Mouse (Mus musculus): ENCODE results near the gene Rps15.
"Not testable (repeated sequence)": the region's sequence is repeated elsewhere in the genome, so short reads cannot be mapped to it uniquely, and the experiment has no call there.

Gene Rps15

DNA sequence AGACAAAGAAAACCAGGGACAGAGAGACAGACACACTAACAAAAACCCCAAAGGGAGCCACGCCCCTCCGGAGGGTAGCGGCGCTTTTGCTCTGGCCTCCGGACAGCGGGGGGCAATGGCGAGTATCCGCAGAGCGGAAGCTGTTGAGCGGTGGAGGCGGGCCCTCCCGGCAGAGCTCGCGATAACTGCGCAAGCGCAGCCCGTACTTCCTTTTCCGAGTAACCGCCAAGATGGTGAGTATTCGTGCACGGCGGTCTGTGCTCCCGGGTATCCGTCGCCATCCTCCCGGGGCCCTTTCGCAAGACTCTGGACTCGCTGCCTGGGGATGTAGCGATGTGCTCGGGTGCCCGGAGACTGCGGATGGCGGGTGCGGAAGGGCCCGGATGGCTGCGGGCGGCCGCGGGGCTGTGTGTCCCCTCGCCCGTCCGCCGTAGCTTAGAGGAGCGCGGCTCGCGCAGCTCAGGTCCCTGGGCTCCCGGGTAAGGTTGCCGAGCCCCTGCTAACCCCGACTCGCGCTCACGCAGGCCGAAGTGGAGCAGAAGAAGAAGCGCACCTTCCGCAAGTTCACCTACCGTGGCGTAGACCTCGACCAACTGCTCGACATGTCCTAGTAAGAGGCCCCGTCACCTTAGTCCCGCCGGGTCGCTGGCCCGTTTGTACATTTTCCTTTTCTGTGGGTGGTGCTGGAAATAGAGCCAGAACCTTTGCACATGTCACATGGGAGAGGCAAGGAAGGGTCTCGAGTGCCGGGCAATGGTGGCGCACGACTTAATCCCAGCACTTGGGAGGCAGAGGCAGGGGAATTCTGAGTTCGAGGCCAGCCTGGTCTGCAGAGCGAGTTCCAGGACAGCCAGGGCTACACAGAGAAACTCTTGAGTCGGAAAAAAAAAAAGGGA lies at the start of gene Rps15:
Rps15 (plus strand) TSS at position 203 of the 896 bp plus-strand sequence.
- peak; percentile 98 for DNase-seq (ENCODE audit: low read depth, low spot score)

DNA sequence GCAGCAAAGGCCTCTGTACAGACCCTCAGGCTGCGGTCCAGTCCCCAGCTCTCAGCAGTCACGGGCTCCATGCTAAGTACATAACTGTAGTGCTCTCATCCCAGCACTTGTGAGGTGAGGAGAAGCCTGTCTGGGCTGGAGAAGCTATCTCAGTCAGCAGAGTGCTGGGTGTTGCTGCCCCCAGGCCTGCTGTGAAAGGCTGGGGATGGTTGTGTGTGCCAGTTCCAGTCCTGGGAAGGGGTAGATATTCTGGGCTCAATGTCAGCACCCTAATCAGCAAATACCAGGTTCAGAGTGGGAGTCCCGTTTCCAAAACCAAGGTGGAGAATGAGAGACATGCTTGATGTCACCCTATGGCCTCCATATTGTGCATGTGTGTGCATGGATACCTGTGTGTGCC lies 49.6 kb upstream of the Rps15 start:
- DNase-seq (ENCODE audit: low read depth, low spot score) = no peak

DNA sequence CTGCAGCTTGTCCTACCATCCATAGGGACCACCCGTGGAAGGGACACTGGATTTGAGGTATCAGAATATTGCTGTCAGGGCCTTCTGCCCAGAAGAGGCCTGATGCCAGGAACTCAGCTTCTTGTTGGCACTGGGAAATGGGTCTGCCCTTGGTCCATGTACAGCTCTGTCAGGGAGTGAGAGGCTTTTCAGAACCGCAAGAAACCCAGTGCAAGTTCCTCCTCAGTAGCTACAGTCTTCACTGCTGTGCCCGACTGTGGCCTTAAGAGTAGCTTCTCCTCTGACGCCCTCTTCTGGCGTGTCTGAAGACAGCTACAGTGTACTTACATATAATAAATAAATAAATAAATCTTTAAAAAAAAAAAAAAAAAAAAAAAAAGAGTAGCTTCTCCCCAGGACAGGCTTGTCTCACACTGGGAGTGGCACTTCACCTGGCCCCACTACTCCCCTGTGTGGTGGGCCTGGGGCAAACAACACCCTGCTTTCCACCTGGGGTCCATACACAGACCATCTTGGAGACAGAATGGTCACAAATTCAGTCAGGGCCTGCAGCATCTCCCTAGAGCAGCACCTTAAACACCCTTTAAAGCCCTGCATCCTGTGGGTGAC lies 47.4 kb upstream of the Rps15 start:
- DNase-seq (ENCODE audit: low read depth, low spot score) = peak; percentile 82

DNA sequence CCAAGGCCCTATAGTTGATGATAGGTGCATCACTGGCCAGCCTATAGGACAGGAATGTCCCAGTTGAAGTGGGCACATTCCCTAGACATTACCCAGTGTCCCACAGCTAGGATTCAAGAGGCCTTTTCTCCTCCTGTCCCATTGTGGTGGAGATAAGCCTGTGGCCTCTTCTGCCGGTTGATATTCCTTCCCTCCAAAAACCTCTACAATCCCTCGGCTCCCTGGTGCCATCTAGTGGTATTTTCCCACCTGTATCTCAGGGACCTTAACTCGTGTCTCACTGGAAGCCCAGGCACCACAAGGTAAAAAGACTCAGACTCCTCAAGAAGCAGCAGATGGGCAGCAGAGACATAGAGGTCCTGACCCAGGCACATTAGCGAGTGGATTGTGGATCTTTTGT lies 46.7 kb upstream of the Rps15 start:
- peak; percentile 88 for DNase-seq (ENCODE audit: low read depth, low spot score)

DNA sequence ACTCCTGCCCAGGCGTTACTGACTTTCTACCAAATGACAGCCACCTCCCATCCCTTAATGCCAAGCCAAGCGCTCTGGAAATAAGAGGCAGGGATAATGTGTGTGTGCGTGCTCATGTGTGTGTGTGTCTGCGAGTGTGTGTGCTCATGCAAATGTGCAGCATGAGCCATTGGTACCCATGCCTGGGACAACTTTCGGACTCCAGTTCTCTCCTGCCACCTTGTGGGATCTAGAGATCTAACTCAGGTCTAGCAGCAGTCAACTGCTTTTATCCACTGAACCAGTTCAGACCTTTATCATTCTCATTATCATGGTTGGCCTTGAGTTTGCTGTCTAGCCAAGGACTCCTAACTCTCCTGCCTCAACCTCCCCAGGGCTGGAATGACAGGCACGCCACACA lies 44.4 kb upstream of the Rps15 start:
- DNase-seq (ENCODE audit: low read depth, low spot score) = no peak

DNA sequence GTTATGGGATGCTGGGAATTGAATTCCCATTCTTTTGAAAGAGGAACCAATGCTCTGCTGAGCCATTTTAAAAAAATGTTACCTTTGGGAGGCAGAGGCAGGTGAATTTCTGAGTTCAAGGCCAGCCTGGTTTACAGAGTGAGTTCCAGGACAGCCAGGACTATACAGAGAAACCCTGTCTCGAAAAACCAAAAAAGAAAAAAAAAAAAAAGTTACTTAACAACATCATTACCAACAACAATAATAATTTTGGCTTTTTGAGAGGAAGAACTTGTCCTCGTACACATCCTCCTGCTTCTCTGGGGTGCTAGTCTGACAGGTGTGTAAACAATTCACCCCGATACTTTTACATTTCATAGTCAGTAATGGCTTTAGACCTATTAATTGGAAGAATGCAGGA lies 43.8 kb upstream of the Rps15 start:
- not testable (repeated sequence) for DNase-seq (ENCODE audit: low read depth, low spot score)

DNA sequence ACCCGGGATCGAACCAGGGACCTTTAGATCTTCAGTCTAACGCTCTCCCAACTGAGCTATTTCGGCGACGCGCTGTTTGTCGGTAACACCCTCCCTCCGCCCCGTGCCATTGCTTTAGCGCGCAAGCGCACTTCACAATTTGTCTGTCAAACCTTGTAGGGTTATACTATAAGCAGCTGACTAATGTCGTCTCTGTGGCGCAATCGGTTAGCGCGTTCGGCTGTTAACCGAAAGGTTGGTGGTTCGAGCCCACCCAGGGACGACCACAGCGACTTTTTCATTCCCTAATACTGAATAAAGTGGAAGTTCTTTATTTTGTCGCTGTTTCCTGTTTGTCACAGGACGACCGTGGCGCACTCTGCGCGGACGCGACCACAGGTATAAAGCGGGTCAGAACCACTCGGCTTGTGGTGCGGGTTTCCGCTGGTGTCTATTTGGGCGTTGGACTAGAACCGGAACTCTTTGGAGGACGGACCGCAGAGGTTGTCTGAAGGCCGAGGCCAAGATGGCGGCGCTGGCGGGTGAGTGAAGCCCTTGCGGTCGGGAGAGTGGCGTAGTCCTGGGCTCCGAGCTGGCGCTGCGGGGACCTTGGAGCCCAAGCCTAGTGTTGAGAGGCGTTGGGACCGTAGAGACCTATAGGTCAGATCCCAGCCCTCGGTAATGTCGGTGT lies 43.1 kb upstream of the Rps15 start, which contains the start of gene Ndufs7:
Ndufs7 (plus strand) TSS at position 151 of the 670 bp plus-strand sequence.
- peak; percentile 96 for DNase-seq (ENCODE audit: low read depth, low spot score)

DNA sequence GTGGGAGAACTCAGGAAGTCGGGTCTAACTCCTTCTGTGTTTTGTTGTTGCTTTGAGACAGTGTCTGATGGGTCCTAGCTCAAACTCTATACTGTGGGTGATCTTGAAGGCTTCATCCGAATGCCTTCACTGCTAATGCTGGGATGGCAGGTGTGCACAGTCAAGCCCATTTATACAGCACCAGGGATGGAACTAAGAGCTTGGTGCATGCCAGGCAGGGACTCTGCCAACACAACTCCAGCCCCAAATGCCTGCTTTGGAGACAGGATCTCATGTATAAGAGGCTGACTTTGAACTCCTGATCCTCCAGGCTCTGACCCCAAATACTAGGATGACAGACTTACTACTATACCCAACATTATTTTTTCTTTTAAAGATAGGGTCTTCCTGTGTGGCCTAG lies 42.2 kb upstream of the Rps15 start:
- no peak for DNase-seq (ENCODE audit: low read depth, low spot score)

DNA sequence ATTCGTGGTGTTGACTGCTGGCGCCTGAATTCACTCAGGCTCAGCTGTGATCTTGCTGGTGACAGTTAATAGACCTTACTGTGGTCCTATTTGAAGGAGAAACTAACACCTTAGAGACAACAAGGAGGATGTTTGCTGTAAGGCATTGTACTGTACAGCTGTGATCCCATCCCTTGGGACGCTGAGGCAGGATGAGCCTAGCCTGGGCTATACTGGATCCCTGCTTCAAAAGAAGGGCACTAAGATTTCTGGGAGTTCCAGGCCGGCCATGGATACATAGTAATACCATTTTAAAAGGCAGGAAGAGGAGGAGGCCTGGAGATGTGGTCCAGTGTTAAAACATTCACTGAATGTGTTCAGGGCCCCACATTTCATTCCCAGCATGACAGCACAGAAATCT lies 41.7 kb upstream of the Rps15 start:
- no peak for DNase-seq (ENCODE audit: low read depth, low spot score)

DNA sequence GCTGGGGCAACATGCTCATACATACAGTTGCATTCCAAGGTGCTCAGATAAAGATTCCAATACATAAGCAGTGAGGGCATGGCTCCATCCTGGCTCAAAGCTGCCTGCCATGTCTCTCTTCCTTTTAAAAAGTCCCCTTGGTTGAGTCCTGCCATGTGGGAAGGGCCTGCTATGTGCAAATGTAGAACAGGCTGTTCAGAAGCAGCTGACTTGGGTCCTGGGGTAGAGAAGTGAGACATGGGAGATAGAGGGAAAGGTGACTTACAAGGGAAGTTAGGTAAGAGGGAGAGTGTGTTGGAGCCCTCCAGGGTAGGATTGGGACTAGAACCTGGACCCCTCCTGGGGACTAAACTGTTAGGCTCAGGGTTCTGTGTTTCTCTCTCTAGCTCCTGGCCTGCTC lies 40.2 kb upstream of the Rps15 start:
- DNase-seq (ENCODE audit: low read depth, low spot score) = no peak

DNA sequence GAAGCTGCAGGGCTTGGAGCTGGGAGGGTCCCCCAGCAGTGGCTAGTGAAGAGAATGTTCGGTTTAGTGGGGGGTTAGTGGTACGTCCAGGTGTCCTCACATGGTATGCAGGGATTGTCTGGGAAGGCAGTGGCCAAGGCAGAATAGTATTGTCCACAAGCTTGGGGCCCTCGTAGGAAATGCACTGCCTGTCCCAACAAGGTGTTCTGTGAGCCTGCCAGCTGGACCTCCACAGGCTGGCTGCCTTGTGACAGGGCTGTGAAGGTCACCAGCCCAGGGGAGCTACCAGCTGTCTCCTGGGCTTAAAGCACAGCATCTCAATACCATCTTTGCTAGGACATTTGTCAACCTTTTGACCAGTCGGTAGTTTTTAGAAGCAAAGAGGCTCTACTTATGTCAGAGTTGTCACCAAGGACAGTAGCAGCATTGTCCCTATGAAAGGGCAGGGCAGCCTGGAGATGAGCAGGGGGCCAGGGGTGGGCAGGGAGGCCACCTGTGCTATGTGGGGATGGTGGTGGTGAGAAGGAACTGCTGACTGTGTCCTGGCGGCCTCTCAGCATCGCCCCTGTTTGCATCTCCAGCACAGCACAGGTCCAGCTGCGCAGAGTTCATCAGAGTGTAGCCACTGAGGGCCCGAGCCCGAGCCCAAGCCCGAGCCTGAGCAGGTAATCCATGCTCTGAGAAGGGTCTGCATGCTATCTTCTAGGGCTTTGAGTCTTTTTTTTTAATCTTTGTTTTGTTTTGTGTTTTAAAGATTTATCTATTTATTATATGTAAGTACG lies 39.6 kb upstream of the Rps15 start:
- DNase-seq (ENCODE audit: low read depth, low spot score) = no peak

DNA sequence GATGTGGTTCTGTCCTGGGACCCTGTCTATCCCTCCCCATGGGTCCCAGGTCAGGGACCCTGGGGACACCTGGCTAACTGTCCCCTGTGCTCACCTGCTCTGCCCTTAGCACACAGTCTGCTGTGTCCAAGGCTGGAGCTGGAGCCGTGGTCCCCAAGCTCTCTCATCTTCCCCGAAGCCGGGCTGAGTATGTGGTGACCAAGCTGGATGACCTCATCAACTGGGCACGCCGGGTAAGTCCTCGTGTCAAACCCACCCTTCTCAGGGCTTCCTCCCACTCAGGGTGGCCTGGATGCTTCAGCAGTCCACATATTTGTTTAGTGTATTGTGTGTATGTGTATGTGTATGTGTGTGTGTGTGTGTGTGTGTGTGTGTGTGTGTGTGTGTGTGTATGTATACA lies 38.7 kb upstream of the Rps15 start:
- no peak for DNase-seq (ENCODE audit: low read depth, low spot score)

DNA sequence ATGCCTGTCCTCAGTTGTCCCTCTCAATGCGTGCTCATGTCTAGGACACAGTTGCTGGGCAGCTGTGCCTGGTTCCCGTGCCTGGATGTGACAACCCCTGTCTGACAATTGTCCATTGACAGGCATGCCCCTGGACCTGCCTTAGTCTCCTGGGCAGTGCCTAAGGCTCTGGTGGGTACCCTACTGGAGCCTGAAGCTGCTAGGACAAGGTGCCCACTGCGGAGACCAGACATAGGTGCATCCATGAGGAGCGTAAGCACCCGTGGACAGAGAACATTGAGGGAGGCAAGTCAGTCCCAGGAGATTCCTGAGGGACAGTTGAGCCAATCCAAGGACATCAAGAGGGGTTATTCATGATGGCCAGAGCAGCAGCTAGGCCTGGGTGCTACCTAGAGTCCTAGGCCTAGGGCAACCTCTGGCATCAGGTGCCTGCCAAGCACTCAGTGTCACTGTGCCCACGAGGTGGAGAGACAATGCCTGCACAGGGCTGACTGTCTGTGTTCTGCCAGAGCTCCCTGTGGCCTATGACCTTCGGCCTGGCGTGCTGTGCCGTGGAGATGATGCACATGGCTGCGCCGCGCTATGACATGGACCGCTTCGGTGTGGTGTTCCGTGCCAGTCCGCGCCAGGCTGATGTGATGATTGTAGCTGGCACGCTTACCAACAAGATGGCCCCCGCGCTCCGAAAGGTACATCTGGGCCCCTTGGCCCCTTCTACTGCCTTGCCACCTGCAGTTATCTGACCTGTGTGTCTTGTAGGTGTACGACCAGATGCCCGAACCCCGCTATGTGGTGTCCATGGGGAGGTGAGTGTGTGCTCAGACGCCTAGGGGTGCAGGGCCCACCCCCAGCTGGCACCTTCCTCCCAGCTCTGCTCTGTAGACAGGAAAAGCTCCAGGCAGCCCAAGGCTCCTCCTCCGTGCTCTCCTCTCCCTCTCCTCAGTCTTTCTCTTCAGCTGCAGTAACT lies 37.6 kb upstream of the Rps15 start:
- no peak for DNase-seq (ENCODE audit: low read depth, low spot score)

DNA sequence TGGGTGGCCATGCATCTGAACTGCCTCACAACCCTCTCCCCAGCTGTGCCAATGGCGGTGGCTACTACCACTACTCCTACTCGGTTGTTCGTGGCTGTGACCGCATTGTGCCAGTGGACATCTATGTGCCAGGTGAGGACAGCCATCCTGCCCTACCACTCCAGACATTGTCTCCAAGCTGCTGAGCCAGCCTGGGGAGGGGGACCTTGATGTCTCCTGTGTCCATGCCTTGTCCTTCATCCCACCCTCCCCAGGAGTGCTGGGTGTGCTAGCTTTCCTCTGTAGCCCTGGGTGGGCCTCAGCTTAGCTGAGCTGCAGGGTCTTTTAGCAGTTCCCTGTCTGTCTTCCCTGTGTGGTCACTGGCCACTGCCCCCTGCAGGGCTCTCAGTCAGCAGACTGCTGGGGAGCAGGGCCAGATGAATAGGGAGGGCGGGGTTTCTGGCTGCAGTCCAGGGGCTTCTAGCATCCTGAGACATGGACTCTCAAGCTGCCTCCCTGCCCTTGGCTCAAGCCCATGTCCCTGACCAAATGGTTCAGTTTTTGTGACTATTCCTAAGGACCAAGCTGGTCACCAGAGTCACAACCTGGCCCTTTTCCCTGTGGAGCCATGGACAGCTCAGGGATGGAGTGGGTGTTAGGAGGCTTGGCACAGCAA lies 36.2 kb upstream of the Rps15 start:
- DNase-seq (ENCODE audit: low read depth, low spot score) = no peak

DNA sequence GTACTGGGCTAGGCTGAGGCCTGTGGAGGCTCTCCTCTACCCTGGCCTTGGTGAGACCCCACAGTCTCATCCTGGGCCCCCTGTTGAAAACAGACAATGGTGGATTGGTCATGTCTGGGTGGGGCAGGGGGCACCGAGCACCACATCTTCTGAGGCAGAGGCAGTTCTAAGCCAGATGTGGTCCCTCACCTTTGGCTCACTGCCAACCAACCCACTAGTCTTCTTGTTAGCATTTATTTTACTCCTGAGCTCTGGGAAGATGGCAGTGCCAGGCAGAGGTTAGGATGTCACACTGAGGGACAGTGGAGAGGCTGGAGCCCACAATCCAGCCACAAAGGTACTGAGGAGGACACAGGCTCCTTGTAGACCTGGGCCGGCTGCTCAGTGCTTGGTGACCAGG lies 34.3 kb upstream of the Rps15 start:
- DNase-seq (ENCODE audit: low read depth, low spot score) = no peak

DNA sequence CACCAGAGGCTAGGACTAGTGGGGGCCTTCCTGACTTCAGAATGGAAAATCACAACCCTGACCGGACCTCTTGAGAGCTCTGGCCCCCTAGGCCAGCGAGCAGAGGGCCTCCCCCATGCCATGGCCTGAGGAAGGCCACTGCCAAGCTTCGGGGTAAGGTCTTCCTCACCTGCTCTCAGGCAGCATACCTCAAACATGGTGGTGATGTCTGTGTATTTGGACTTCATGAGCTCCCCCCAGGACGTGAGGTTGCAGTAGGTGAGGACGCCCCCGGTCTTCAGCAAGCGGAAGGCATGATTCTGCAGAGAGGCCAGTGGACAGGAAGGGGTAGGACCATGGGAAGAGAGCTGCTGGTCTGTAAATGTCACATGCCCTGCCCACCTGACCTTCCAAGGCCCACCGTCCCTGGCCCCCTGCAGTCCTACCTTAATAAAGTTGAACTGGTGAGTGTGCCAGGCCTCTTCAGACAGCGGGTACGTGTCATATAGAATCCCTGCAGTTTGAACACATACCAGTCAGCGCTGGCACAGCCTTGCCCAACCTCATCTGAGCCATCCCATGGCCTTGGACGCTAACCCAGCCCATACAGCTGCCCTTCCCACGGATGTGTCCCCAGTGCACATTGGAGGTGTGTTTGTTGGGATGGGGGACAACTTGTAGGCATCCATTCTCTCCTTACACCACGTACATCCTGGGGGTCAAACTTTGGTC lies 33.3 kb upstream of the Rps15 start:
- DNase-seq (ENCODE audit: low read depth, low spot score) = no peak

DNA sequence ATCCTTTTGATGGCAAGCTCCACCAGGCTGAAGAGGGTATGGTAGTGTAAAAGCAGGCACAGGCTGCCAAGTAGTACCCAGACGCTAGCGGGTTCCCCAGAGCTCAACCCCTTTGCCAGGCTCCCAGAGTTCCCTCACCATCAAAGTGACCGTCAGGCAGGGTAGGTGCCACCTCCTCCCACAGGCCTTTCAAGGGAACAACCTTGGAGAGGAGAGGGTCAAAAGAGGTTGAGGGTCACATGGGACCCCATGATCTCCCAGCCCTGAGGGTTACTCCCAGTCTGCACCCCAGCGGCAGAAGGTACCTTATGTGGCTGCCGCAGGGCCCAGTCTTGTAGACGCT lies 32.8 kb upstream of the Rps15 start:
- DNase-seq (ENCODE audit: low read depth, low spot score) = no peak

DNA sequence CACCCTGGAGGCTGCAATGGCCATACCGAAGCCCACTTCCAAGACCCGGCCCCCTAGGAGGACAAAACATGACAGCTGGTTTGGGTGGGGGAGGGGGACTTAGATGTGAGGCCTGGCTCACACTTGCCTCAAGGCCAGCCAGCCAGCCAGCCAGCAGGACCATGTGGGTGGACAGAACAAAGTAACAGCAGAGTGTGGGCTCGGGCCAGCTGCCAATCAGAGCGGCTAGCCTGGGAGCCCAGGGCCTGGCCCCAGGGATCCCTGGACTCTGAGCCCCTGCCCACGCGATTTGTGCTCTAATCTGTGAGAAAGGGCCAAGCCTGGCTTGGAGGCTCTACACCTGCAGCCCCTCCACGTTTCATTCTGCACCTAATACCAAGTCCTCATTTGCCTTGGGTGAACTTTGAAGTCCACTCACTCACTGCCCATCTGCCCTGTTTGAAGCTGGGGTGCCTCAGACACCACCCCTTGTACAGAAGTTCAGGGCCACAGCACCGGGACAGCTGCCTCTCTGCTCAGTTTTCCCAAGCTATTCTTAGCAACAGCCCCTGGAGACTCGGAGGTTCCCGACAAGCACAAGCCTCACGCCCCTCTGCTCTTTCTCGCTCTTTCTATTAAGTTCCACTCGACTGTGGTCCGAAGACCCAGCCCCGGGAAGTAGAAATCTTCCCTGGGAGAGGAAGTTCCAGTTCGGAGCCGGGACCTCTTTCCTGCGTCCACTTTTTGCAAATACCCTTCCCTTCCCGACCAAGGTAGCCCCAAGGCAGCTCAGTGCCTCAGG lies 32.2 kb upstream of the Rps15 start:
- DNase-seq (ENCODE audit: low read depth, low spot score) = no peak

Measured in CD4-positive, CD25-positive, alpha-beta regulatory T cell, adult 2 months (primary cell).